Mouse (Mus musculus) retina, postnatal 1 day (tissue): ENCODE measurements around the gene Tbx19.
A peak's percentile ranks its signal among the peaks of the same experiment; 100 is the strongest.

Experiments used
- DNase-seq: peaks from one replicate; pipeline ENCODE4 v3.0.0-alpha.2; 2012

The Tbx19 gene

GRCm38 (mm10) chr1:165184178-165184577 lies 23.6 kb upstream of the Tbx19 start:
- no peak for DNase-seq

GRCm38 (mm10) chr1:165183400-165183799 lies 22.8 kb upstream of the Tbx19 start:
- no peak for DNase-seq

DNA sequence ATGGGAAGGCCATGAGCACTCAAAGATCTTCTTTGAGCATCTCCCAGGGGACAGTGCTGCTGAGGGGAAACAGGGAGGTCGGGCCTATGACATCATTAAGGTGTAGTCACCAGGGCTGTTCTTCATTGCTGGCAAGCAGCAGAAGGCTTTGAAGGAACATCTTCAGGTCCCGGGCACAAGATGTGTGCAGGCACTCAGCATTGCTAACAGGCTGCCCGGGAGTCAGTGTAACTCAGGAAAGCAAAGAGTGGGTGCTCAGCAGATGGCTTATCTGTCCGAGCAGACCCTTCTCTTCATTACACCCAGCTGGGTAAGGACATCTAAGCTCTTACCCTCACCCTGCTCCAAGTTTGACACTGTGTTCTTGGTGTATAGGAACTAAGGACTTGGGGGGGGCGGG lies 18.7 kb upstream of the Tbx19 start:
- no peak for DNase-seq

GRCm38 (mm10) chr1:165178075-165178474 lies 17.5 kb upstream of the Tbx19 start:
- no peak for DNase-seq

DNA sequence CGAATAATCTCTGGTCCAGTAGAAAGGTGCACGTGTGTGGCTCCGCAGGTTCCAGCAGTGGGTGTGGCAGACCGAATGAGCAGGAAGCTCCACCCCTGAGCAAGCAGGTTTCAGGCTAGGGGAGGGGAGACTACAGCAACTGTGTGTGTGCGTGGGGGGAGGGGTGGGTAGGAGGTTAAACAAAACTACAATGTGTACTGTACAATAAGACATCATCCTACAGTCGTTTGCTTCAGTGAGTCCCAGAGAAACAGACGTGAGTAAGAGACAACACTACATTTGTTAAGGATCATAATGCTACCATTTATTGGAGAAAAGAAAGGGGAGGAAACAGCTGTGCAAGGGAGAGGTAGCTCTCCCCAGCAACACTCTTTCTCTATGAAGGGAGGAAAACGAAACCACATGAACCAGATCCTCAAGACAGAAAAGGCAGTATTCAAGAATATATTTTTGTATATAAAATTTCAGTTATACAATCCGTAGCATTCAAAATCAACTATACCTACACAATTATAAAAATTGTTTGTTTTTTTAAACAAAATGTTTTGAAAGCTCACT lies 13.6 kb upstream of the Tbx19 start:
- DNase-seq: no peak

GRCm38 (mm10) chr1:165171277-165171676 lies 10.7 kb upstream of the Tbx19 start:
- DNase-seq: no peak

GRCm38 (mm10) chr1:165170157-165170556 lies 9.6 kb upstream of the Tbx19 start:
- no peak for DNase-seq

GRCm38 (mm10) chr1:165169462-165169861 lies 8.9 kb upstream of the Tbx19 start:
- DNase-seq: no peak

DNA sequence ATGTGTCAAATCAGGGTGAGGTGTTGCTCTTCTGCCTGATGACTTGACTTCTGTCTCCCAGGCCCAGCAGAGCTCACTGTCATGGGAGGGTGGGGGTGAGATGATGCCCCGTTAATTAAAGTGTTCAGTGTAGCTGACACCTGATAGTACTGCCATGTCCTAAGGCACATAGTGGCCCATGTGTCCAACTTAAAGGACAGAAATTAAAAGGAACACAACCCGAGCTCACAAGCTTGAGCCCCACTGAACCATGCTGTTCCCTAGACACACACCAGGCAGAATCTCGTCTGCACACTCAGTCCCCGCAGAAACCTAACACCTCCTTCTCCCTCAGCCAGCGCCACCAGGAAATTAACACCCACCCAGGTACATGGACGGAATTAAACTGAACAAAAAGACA lies 4.3 kb upstream of the Tbx19 start:
- no peak for DNase-seq

DNA sequence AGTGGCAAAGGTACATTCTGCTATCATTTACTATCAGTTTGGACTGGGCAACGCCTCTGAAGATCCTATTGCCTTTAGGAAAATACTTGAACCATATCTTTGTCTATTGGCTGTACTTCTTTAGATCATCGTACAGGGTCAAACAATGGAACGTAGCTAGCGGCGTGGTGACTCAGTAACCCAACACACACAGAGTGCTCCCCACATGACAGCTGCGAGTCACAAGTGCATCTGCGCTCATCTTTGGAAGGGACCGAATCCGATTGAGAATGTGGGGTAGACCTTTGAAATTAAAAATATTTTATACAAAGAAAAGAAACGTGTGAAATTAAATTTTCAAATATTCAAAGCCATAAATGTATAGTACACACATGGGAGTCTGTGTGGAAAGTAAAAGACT lies 1.7 kb downstream of the Tbx19 start:
- no peak for DNase-seq

DNA sequence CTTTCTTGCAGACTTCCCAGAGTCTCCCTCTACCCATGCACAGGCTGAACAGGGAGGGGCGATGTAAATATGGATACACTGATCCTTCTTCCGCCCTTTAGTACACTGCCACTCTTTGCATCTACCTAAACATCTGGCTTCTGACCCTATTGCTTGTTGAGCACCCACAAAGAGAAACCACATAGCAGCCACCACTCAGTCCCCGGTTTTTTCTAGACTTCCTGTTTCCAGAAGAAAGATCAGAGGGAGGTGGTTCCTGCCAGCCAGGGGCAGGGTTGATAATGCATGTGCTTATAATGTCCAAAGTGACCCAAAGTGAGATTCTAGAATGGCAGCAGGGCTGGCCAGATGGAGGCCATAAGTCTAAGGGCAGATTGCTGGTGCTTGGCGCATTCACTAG lies 6.4 kb downstream of the Tbx19 start:
- DNase-seq: no peak

DNA sequence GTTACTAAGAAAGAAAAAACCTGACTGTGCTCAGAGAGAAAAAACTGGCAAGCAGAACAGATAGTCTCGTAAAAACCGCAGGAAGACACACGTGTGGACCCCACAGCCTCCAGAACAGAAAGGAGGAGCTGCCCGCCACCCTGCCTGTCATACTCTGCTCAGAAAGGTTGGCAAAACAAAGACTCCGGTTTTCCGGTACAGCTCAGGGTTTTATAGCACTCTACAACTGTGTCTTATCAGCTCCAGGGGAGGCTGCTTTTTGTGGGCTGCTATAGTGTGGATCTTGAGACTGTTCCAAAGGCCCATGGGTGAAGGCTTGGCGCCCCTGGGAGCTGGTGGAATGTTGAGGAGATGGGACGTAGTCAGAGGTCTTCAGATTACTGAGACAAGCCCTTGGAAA lies 9.4 kb downstream of the Tbx19 start:
- DNase-seq: no peak

GRCm38 (mm10) chr1:165142343-165142916 lies 18.1 kb downstream of the Tbx19 start:
- no peak for DNase-seq

- no peak for DNase-seq
Observed at GRCm38 (mm10) chr1:165140227-165140626, 20.3 kb downstream of the Tbx19 start.

- no peak for DNase-seq
Observed at GRCm38 (mm10) chr1:165133858-165134257, 26.7 kb downstream of the Tbx19 start.

- no peak for DNase-seq
Observed at GRCm38 (mm10) chr1:165133279-165133678, 27.3 kb downstream of the Tbx19 start.

GRCm38 (mm10) chr1:165132187-165132877 lies 28.2 kb downstream of the Tbx19 start:
- peak; percentile 80 for DNase-seq

- DNase-seq: peak; percentile 13
Observed at GRCm38 (mm10) chr1:165129573-165129972, 31.0 kb downstream of the Tbx19 start.

DNA sequence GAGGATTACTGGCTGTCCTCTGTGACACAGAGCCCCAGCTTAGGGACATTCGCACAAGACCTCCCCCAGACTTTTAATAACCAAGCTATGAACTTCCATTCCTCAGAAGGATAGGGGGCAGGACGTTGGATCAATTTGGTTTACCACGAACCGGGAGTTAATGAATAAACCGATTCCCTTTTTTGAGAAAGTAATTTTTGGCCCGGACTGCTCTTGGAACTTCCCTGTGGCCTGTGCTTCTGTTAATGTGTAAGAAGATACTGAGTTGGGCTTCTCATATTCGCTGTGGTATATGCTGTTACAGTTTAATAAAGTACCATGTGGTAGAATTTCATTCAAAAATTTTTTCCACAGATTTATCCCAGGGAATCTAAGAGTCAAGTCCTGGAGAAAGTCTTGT lies 39.5 kb downstream of the Tbx19 start:
- DNase-seq: no peak

- DNase-seq: peak; percentile 81
Observed at GRCm38 (mm10) chr1:165120349-165120898, 40.1 kb downstream of the Tbx19 start.

GRCm38 (mm10) chr1:165119760-165120159 lies 40.8 kb downstream of the Tbx19 start:
- DNase-seq: peak; percentile 20

- no peak for DNase-seq
Observed at GRCm38 (mm10) chr1:165119011-165119726, 41.4 kb downstream of the Tbx19 start.

DNA sequence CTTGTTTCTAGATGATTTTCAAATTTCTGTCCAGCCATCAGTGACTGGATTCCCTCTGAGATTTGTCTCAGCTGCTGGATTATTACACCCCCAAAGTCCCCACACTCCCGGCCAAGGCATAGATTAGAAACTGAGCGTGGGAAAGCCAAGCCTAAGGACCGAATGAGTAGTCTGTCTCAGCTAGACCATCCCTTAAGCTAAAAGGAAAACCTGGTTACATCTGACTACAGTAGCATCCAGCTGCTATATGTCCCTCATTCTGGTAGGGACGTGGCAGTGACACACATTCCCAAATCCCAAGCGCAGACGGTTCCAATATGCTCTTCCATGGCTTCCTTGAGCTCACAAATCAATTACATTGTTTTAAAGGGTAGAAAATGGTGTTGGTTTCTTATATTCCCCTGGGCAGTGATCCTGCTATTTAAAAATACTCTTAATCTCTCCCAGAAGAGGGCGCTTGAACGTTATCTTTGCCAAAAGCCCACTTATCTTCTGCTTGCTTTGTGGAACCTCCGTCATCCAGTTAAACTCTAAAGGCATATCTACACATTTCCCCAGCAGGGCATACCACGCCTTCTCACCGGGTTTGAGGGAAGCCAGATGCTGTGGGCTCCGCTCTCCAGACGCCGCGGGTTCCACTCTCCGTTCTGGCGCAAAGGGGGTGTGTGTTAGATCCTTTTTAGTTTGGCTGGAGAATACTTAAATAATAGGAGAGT lies 46.0 kb downstream of the Tbx19 start:
- DNase-seq: peak; percentile 47
